Mouse (Mus musculus) heart, adult 8-10 months (tissue): ENCODE results near the gene Gm17727. TPM values are rescaled to one million over a fixed set of nuclear protein-coding genes. Genes with fewer than 3 reads are reported as not detected.
"Not testable (repeated sequence)": the region's sequence is repeated elsewhere in the genome, so short reads cannot be mapped to it uniquely, and the experiment has no call there.

ENCODE experiments used
- DNase-seq: peaks from one replicate; pipeline ENCODE4 v3.0.0; 2022; ENCODE audit warnings: low spot score
- total RNA-seq, 4 experiments: library from RNA; stranded (reverse); gene quantifications; 2 replicates each; pipeline ENCODE4 v1.2.4; 2022

Gene Gm17727
- total RNA-seq: not detected

- DNase-seq: no peak
These were observed at the start of gene Gm17727 for GRCm38 (mm10) chr9:35778009-35778408. Gene Gm17727 (minus strand): TSS chr9:35778109.

DNA sequence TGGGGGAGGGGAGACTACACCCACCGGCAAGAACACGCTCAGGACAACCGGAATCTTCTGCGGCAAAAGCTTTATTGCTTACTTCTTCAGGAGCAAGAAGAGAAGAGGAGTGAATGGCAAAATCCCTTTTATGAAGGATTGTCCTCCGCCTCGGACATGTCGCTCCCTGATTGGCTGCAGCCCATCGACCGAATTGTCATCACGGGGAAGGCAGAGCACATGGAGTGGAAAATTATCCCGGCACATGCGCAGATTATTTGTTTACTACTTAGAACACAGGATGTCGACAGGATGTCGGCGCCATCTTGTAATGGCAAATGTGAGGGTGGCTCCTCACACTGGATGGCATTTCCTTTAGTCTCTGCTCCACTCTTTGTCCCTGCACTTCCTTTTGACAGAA is 40.0 kb upstream of the Gm17727 start:
- not testable (repeated sequence) for DNase-seq

GRCm38 (mm10) chr9:35798146-35798545 is 20.2 kb upstream of the Gm17727 start:
- no peak for DNase-seq

GRCm38 (mm10) chr9:35790001-35790400 is 12.1 kb upstream of the Gm17727 start, which contains the start of the genes Gm27235 and D730048I06Rik:
Gene Gm27235 (minus strand): TSS chr9:35790101.
Gene D730048I06Rik (minus strand): TSS chr9:35790112.
- no peak for DNase-seq

GRCm38 (mm10) chr9:35756843-35757242 is 21.1 kb downstream of the Gm17727 start:
- DNase-seq: no peak

GRCm38 (mm10) chr9:35740749-35741148 is 37.2 kb downstream of the Gm17727 start, which contains the start of gene Gm17677:
Gene Gm17677 (plus strand): TSS chr9:35741049.
- DNase-seq: no peak

Other genes with a start within 250 kb of the Gm17727 start
- under 1 TPM in 1 of 4 experiments, not detected in 3; 0.03 TPM for gene Ddx25, start 219.6 kb downstream of the Gm17727 start, total RNA-seq
- gene Pus3, start 219.5 kb downstream of the Gm17727 start, total RNA-seq: 1 to 10 TPM; 5.1 to 6.3 (median 5.7) TPM
- not detected for gene Pate2, start 207.8 kb downstream of the Gm17727 start, total RNA-seq
- 1 to 10 TPM; 1.2 to 2.8 (median 2.0) TPM for gene Hyls1, start 207.7 kb downstream of the Gm17727 start, total RNA-seq
- not detected for gene Pate4, start 166.2 kb downstream of the Gm17727 start, total RNA-seq
- gene Pate3, start 129.9 kb downstream of the Gm17727 start, total RNA-seq: not detected
- not detected for gene Pate1, start 90.7 kb downstream of the Gm17727 start, total RNA-seq
- not detected for gene Gm17677, start 37.1 kb downstream of the Gm17727 start, total RNA-seq
- gene Gm27235, start 12.0 kb upstream of the Gm17727 start, total RNA-seq: not detected
- not detected for gene D730048I06Rik, start 12.0 kb upstream of the Gm17727 start, total RNA-seq
- not detected for gene 9230110F15Rik, start 66.0 kb upstream of the Gm17727 start, total RNA-seq
- not detected for gene 9230113P08Rik, start 130.3 kb upstream of the Gm17727 start, total RNA-seq